Mouse (Mus musculus) right cerebral cortex, adult 2 months (tissue): ENCODE results near the gene Clmn.
"Not testable (repeated sequence)": the region's sequence is repeated elsewhere in the genome, so short reads cannot be mapped to it uniquely, and the experiment has no call there.

Experiments
- DNase-seq, 2 experiments: peaks; one replicate each; pipeline ENCODE4 v3.0.0; 2021 to 2022; ENCODE audit warnings: low spot score in 2 of 2

Clmn gene

GRCm38 (mm10) chr12:104758066-104758465 is 106.8 kb downstream of the Clmn start:
- DNase-seq: no peak

DNA sequence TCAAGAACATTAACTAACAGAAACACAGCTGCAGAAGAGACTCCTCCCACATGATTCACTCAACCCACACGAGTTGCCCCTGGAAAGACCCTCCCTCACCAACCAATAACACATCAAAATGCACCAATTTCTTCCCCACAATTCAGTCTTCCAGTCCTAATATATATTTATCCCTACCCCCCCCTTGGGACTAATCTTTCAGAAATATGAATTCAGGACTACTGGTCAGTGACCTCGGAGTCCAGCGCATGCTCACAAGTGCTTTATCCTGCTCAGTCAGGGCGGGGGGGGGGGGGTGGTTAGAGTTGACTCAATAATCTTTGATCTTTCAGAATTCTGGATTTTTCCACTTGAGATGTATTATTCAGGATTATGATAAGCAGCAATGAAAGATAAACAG is 111.2 kb downstream of the Clmn start:
- DNase-seq: no peak

DNA sequence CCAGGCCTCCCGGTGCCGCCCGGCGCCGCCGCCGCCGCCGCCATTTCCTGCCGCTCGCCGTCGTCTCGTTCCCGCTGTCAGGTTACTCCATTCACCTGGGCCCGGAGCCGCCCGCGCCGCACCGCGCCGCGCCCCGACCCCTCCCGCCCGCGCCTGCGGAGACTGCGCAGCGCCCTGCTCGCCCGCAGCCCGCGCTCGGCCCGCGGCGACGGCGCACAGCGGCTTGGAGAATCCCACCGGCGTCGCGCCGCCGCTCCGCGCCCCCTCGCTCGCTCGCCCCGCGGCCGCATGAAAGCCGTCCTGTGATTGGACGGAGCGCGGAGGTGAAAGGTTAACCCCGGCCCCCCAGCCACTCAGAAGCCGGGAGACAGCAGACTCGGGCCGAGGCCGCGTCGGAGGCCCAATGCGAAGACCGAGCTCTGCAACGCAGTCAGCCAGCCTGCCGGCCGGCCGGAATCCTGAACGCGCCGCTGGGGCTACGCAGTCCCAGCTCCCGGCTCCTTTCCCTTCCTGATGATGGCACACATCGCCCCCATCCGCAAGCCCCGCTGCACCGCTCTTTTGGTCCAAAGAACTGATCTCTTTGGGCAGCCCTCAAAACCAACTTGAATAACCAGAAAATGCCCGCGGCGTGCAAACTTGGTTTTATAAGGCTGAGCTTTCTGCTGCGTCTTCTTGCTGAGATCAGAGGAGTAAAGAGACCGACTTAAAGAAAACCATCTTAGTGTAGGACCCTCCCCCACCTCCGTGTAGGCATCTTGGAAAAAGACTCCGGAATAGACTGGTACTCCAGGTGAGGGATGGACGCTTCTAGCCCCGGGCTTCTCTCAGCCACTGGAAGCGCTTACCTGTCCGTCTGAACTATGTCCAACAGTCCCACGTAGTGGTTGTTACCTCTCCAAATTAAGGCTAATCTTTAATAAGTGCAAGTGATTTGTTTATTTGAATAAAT is 112.8 kb downstream of the Clmn start, which contains the start of gene Dicer1:
TSS of gene Dicer1 (minus strand) at position 139 of the 952 bp plus-strand sequence.
- DNase-seq: peak; percentile 97 to 99

- DNase-seq: peak in 1 of 2 experiments; percentile 21
Observed at GRCm38 (mm10) chr12:104751331-104751813, 113.5 kb downstream of the Clmn start.

GRCm38 (mm10) chr12:104748946-104749345 is 115.9 kb downstream of the Clmn start:
- no peak for DNase-seq

DNA sequence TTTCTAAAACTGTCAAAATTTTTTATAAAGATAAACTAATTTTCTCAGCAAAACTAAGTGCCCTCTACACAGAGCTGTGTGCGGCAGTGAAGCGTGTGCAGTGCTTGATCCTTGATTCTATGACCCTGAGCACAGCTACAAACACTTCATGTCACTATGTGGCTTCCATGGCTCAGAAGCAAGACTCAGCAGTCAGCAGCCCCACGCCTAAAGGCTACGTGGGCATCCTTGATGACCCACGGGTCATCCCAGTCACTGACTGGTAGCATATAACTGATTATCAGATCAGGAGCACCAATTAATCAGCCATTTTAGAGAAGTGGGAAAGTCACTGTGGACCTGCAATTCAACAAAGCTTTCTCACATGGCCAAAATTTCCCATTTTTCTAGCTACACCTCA is 117.6 kb downstream of the Clmn start:
- DNase-seq: no peak

DNA sequence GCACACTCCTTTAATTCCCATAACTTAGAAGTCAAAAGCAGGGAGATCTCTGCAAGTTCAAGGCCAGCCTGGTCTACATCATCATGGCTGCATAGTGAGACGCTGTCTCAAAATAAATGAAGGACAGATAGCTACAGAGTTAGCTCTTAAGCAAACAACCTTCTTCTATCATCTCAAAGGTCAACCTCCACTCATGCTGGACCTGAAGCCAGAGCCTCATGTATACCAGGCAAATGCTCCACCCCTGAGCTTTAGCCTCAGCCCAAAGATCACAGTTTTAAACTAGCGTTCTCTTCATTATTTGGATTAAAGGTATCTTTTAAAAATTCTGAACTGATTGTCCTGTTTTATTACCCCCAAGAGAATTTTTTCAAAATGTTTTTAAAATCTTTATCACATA is 118.3 kb downstream of the Clmn start:
- no peak for DNase-seq

GRCm38 (mm10) chr12:104743687-104744086 is 121.2 kb downstream of the Clmn start:
- DNase-seq: no peak

DNA sequence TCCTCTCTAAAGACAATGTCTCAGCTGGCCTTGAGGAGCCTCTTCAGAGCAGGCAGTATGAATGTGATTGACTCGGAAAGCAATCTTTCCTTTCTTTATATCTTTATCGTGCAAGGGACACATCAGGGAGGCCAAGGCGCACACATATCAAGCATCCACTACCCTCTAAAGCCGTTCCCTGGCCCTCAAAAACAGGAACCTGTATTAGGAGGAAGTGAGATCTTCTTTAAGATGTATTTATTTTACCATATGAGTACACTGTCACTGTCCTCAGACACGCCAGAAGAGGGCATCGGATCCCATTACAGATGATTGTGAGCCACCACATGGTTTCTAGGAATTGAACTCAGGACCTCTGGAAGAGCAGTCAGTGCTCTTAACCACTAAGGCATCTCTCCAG is 122.6 kb downstream of the Clmn start:
- no peak for DNase-seq

GRCm38 (mm10) chr12:104740841-104741787 is 123.8 kb downstream of the Clmn start:
- no peak for DNase-seq

DNA sequence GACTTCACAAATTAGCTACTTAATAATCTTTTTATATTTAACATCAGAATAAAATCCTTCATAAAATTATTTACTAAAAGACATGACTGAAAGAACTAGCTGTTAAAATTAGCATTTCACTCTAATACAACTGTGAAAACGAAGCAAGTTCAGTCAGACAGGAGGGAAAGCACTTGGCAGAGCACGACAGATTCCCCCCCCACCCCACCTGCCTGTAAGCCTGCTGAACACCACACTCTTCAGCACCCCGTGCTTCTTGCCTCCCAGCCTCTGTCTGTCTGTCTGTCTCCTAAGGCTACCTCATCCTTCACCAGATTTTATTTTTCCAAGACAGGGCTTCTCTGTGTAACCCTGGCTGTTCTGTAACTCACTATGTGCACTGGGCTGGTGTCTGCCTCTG is 125.9 kb downstream of the Clmn start:
- DNase-seq: no peak

GRCm38 (mm10) chr12:104738446-104738845 is 126.4 kb downstream of the Clmn start:
- no peak for DNase-seq

GRCm38 (mm10) chr12:104737666-104738065 is 127.2 kb downstream of the Clmn start:
- peak; percentile 67 to 71 for DNase-seq

DNA sequence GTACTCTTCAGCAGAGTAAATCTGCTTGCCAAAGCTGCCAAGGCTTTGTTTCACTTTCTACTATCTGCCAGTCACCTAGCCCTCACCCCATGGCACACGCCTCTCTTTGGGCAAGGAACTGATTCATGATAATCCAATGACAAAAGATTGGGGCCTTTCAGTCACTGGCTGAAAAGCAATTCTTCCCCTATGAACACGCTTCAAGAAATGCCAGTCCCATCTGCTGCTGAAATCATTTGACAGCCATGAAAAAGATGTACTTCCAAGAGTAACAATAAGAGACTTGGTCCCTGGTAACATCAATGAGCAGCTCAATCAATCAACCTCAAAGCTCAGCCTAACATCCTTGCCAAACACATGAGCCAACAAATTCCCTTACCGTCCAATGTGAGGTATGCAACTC is 128.9 kb downstream of the Clmn start:
- no peak for DNase-seq

GRCm38 (mm10) chr12:104733165-104733564 is 131.7 kb downstream of the Clmn start:
- no peak for DNase-seq

DNA sequence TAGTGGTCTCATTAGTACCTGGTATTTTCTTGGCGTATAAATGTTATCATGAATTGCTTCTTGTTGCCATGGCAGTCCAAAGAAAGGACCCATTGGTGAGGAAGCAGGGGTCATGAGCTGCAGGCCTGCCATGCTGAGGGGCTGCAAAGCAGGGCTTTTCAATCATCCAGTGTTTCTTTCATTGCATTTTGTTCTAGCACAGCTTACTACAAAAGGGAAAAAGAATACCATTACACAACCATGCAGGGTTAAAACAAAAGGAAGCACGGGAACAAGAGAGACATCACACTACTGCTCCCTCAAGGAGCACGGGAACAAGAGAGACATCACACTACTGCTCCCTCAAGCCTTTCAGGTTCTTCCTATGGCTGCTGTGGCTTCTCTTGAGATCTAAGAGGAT is 133.1 kb downstream of the Clmn start:
- DNase-seq: no peak

DNA sequence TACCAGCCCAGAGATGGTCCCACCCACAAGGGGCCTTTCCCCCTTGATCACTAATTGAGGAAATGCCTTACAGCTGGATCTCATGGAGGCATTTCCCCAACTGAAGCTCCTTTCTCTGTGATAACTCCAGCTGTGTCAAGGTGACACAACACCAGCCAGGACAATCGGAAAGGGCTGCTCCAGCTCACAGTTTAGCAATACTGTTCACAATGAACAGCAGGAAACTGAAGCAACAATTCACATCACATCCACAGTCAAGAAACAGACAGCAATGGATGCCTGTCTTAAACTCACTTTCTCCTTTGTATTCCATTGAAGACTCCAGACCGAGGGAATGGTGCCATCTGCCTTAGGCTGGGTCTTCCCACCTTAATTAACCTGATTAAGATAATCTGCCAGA is 138.4 kb downstream of the Clmn start:
- not testable (repeated sequence) for DNase-seq

DNA sequence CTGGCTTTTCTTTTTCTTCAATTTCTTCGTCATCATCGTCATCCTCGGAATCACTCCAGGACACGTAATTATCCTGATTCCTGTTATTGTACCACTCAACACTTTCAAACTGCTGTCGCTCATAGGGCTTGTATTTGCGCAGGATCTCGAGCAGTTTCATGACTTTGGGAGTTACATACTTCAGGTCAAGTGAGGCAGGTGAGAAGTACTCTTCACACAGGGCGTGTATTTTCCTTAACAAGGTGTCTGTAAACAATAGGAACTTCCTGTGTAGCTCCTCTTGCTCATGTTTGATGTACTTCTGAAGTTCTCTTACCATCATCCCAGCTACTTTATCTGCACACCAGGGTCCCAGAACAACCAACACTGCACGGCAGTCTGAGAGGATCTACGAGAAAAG is 142.8 kb downstream of the Clmn start:
- no peak for DNase-seq

- no peak for DNase-seq
Observed at GRCm38 (mm10) chr12:104721011-104721410, 143.9 kb downstream of the Clmn start.

- DNase-seq: no peak
Observed at GRCm38 (mm10) chr12:104718956-104719355, 145.9 kb downstream of the Clmn start.

- no peak for DNase-seq
Observed at GRCm38 (mm10) chr12:104716409-104716808, 148.5 kb downstream of the Clmn start.

DNA sequence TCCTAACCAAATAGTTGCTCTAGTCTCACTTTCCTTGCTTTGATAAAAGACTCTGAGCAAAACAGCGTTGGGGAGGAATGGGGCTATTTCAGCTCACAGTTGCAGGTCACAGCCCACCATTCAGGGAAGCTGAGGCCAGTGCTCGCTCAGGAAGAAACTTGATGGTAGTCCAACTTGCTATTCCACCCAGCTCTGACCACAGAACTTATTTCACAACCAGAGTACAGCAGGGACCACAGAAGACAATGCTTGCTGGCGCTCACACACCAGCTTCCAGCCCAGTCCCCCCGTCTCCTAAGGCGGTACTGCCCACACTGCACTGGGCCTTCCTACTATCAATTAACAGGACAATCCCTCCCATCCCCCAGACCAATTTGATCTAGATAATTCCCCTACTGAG is 149.4 kb downstream of the Clmn start:
- no peak for DNase-seq
